Mouse (Mus musculus) liver, embryonic 16.5 days (tissue): Measurements from ENCODE around the gene Frrs1l. TPM values are rescaled to one million over a fixed set of nuclear protein-coding genes. Genes with fewer than 3 reads are reported as not detected.

Experiments used
- ATAC-seq: fragments of 200-750 bp; cut with Nextera tagmentation; 2 replicates; pipeline ENCODE4 v1.8.0; 2017; ENCODE audit warnings: low read depth, mild to moderate bottlenecking, moderate number of reproducible peaks, moderate library complexity
- H3K27ac ChIP-seq: fragments of 300-500 bp; sonication (generic); 2 replicates; pipeline ENCODE4 v1.5.1; 2014; ENCODE audit warnings: mild to moderate bottlenecking, low read length
- H3K27me3 ChIP-seq: fragments of 300-500 bp; sonication (generic); 2 replicates; pipeline ENCODE4 v1.6.1; 2014; ENCODE audit warnings: low read depth, low read length, mixed read lengths; ENCODE audit not compliant: control insufficient read depth, insufficient read depth
- H3K36me3 ChIP-seq: fragments of 300-500 bp; sonication (generic); 2 replicates; pipeline ENCODE4 v1.6.1; 2014; ENCODE audit warnings: mild to moderate bottlenecking; ENCODE audit not compliant: control insufficient read depth, insufficient read depth
- H3K4me1 ChIP-seq: fragments of 300-500 bp; sonication (generic); 2 replicates; pipeline ENCODE4 v1.6.1; 2014; ENCODE audit warnings: low read depth, low read length, mixed read lengths; ENCODE audit not compliant: control insufficient read depth
- H3K4me2 ChIP-seq: fragments of 300-500 bp; sonication (generic); 2 replicates; pipeline ENCODE4 v1.6.1; 2014; ENCODE audit warnings: low read depth, low read length, mixed read lengths
- H3K4me3 ChIP-seq: fragments of 300-500 bp; sonication (generic); 2 replicates; pipeline ENCODE4 v1.5.1; 2014; ENCODE audit warnings: low read depth, mild to moderate bottlenecking, low read length
- H3K9ac ChIP-seq: fragments of 300-500 bp; sonication (generic); 2 replicates; pipeline ENCODE4 v1.6.1; 2014; ENCODE audit warnings: low read depth, low read length
- H3K9me3 ChIP-seq: fragments of 300-500 bp; sonication (generic); replicated peaks from 2 replicates; pipeline ENCODE4 v1.6.1; 2016; ENCODE audit warnings: low read length; ENCODE audit not compliant: control insufficient read depth
- WGBS: fragments of 180-500 bp; shearing (Covaris S2); extraction: QIAGEN DNeasy Blood & Tissue Kit; methylation state at CpG from one replicate; pipeline ENCODE4 v1.1.7; 2014; ENCODE audit not compliant: insufficient replicate concordance; 5-methylcytosine and 5-hydroxymethylcytosine counted together
- polyA plus RNA-seq: library from polyadenylated mRNA; unstranded; fragments of >200 nt; fragmentation: Nextera tagmentation; extraction: Ambion mirVana; gene quantifications from 2 replicates; pipeline ENCODE4 v1.2.1, GENCODE M21; 2015

Gene Frrs1l
- 0.04 TPM in 1 of 2 replicates, not detected in the other for polyA plus RNA-seq

DNA sequence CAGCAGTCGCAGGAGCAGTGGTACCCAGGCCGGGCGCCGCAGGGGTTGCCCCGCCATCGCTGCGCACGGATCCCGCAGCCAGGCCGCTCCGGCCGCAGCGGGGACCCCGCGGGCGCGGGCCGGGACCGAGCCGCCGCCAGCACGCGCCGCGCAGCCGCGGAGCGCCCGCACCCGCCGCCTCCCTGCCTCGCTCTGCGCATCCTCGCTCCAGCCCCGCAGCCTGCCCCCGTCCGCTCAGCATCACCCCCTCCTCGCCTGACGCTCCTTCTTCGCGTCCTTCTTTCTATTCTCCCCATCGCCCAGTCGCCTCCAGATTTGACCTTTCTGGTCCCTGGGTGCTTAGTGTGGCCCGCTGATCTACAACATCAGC, at the start of gene Frrs1l:
Frrs1l (minus strand) TSS at position 177 of the 370 bp plus-strand sequence.
- 2% methylated on average over 43 of the region's 44 CpGs for WGBS
- H3K4me2 ChIP-seq, result peak within 1 kb of the TSS; percentile 59
- H3K27ac ChIP-seq, result no peak within 1 kb of the TSS
- H3K9ac ChIP-seq, result no peak within 1 kb of the TSS
- no peaks in the 10 kb centered on the region for H3K9me3 ChIP-seq
- peak within 1 kb of the TSS; percentile 39 for H3K4me3 ChIP-seq
- no peak for ATAC-seq
- no peaks in the 10 kb centered on the region for H3K4me1 ChIP-seq
- H3K27me3 ChIP-seq, result peaks cover 28% of the 10 kb centered on the region
- H3K36me3 ChIP-seq, result no peaks in the 10 kb centered on the region

DNA sequence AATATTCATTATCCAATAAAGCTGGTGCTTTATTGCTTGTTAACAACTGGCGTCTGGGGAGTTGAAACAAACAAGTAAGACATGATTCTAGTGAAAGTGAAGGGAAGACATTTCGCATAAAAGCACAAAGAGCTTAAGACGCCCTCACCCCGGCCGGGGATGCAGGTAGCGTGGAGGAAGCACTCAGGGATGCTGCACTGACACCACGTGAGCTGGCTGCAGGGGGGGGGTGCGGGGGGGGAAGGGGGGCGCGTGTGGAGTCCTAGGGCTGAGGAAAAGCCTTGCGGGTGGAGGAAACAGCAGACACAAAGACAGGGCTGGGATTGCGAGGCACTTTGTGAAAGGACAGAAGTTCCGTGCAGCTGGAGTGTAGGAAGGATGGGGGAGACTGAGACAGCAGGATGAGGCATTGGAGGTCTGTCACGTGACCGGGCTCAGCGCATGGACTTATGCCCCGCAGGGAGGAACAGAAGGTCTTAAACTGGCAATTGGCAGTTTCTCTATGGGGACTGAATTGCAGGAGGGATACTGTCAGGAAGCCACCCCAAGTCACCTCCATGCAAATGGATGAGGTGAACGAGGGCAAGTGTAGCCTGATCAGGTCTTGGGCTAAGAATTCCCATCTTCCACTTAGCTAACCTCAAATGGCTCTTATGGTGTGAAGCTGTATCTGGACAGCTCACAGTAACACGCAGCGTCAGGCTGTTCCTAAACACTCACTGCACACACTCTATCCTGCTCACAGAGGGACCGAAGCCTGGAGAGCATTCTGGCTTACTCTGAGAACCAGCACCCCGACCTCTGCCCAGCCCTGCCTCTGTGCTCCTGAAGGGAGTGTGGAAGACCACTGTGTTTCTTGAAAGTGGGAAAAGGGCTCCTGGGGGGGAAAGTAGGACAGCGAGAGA, 49.2 kb upstream of the Frrs1l start:
- Histone ChIP-seq H3K9me3 (no peaks in the 10 kb centered on the region), H3K4me3 (no peak overlapping the region), H3K4me2 (no peak overlapping the region), H3K4me1 (no peaks in the 10 kb centered on the region), H3K27ac (no peak overlapping the region), H3K27me3 (no peaks in the 10 kb centered on the region), H3K36me3 (no peaks in the 10 kb centered on the region), H3K9ac (no peak overlapping the region)
- 16% methylated on average over 22 of the region's 23 CpGs for WGBS
- no peak for ATAC-seq

DNA sequence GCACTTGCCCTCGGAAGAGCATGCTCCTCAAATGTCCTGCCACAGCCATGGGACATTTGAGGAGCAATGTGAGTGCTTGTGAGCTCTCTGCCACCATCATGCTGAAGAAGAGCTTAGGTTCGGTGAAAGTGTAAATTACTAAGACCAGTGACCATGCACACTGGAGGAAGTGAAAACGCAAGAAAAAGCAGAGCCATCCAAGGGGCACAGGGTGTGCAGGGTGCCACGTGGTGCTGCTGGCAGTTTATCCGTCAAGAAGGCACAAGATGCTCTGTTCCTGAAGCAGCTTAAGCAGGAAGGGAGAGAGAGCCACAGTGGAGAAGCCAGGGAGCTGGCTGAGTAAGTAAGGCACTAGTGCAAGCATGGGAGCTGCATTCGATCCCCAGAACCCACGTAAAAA, 47.4 kb upstream of the Frrs1l start:
- no peak for ATAC-seq
- no peaks in the 10 kb centered on the region for H3K27me3 ChIP-seq
- no peaks in the 10 kb centered on the region for H3K4me1 ChIP-seq
- WGBS, result 50% methylated on average over 7 of the region's 7 CpGs
- no peak overlapping the region for H3K9ac ChIP-seq
- H3K27ac ChIP-seq, result no peak overlapping the region
- H3K4me2 ChIP-seq, result no peak overlapping the region
- no peaks in the 10 kb centered on the region for H3K9me3 ChIP-seq
- H3K4me3 ChIP-seq, result no peak overlapping the region
- H3K36me3 ChIP-seq, result no peaks in the 10 kb centered on the region

- no peak overlapping the region for H3K4me3 ChIP-seq
- H3K4me1 ChIP-seq, result no peaks in the 10 kb centered on the region
- H3K36me3 ChIP-seq, result no peaks in the 10 kb centered on the region
- no peak for ATAC-seq
- no peak overlapping the region for H3K4me2 ChIP-seq
- no peaks in the 10 kb centered on the region for H3K27me3 ChIP-seq
- 39% methylated on average over 5 of the region's 5 CpGs for WGBS
- no peak overlapping the region for H3K9ac ChIP-seq
- no peak overlapping the region for H3K27ac ChIP-seq
- H3K9me3 ChIP-seq, result no peaks in the 10 kb centered on the region
Measured at GRCm38 (mm10) chr4:57034169-57034568, 44.0 kb upstream of the Frrs1l start.

- Histone ChIP-seq H3K36me3 (no peaks in the 10 kb centered on the region), H3K4me2 (no peak overlapping the region), H3K27ac (no peak overlapping the region), H3K4me3 (no peak overlapping the region), H3K9ac (no peak overlapping the region), H3K9me3 (no peaks in the 10 kb centered on the region), H3K27me3 (no peaks in the 10 kb centered on the region), H3K4me1 (no peaks in the 10 kb centered on the region)
- no peak for ATAC-seq
- 34% methylated on average over 4 of the region's 4 CpGs for WGBS
Measured at GRCm38 (mm10) chr4:57031440-57031839, 41.2 kb upstream of the Frrs1l start.

- H3K9me3 ChIP-seq, result no peaks in the 10 kb centered on the region
- no peaks in the 10 kb centered on the region for H3K36me3 ChIP-seq
- no peak overlapping the region for H3K27ac ChIP-seq
- no peak overlapping the region for H3K9ac ChIP-seq
- 18% methylated on average over 10 of the region's 10 CpGs for WGBS
- ATAC-seq, result no peak
- H3K4me2 ChIP-seq, result no peak overlapping the region
- H3K4me3 ChIP-seq, result no peak overlapping the region
- no peaks in the 10 kb centered on the region for H3K4me1 ChIP-seq
- H3K27me3 ChIP-seq, result no peaks in the 10 kb centered on the region
Measured at GRCm38 (mm10) chr4:57027954-57028353, 37.8 kb upstream of the Frrs1l start.

GRCm38 (mm10) chr4:57023527-57023926, 33.3 kb upstream of the Frrs1l start:
- Histone ChIP-seq H3K9me3 (no peaks in the 10 kb centered on the region), H3K27me3 (no peaks in the 10 kb centered on the region), H3K4me2 (no peak overlapping the region), H3K9ac (no peak overlapping the region), H3K27ac (no peak overlapping the region), H3K36me3 (no peaks in the 10 kb centered on the region), H3K4me3 (no peak overlapping the region), H3K4me1 (no peaks in the 10 kb centered on the region)
- ATAC-seq, result no peak
- 65% methylated on average over 3 of the region's 3 CpGs for WGBS

DNA sequence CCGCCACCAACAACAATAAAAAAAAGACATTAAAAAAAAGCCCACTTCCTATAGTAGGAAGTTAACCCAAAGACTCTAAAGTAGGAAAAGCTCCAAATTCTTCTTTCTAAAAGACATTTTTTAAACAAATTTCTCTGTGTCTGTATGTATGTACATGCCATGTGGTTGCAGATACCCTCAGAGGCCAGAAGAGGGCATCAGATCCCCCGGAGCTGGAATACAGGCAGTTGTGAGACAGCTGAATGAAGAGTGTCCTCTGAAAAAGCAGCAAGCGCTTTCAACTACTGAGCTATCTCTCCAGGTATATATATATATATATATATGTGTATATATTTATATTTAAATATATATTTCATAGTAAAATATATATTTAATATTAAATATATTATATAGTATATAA, 31.1 kb upstream of the Frrs1l start:
- H3K27me3 ChIP-seq, result no peaks in the 10 kb centered on the region
- H3K4me1 ChIP-seq, result no peaks in the 10 kb centered on the region
- H3K4me3 ChIP-seq, result no peak overlapping the region
- H3K9me3 ChIP-seq, result no peaks in the 10 kb centered on the region
- no peak overlapping the region for H3K27ac ChIP-seq
- H3K4me2 ChIP-seq, result no peak overlapping the region
- ATAC-seq, result no peak
- no peak overlapping the region for H3K9ac ChIP-seq
- 73% methylated on average over 3 of the region's 3 CpGs for WGBS
- no peaks in the 10 kb centered on the region for H3K36me3 ChIP-seq

GRCm38 (mm10) chr4:57017229-57017628, 27.0 kb upstream of the Frrs1l start:
- WGBS, result 14% methylated on average over 5 of the region's 5 CpGs
- H3K27ac ChIP-seq, result no peak overlapping the region
- no peaks in the 10 kb centered on the region for H3K9me3 ChIP-seq
- H3K4me1 ChIP-seq, result no peaks in the 10 kb centered on the region
- no peak overlapping the region for H3K4me2 ChIP-seq
- ATAC-seq, result 0 out of 2 replicates have a peak, but pooled peaks have one; percentile 39
- no peak overlapping the region for H3K4me3 ChIP-seq
- no peaks in the 10 kb centered on the region for H3K27me3 ChIP-seq
- no peaks in the 10 kb centered on the region for H3K36me3 ChIP-seq
- no peak overlapping the region for H3K9ac ChIP-seq
